Mouse (Mus musculus) MEL (cell line): ENCODE data around the gene Rpl13a. TPM values are rescaled to one million over a fixed set of nuclear protein-coding genes. Genes with fewer than 3 reads are reported as not detected.

Experiments
- DNase-seq: peaks from one replicate; pipeline ENCODE4 v3.0.0; 2011; ENCODE audit warnings: low read depth, low spot score
- H3K27ac ChIP-seq: 2 replicates; pipeline ENCODE4 v1.5.1; 2012; ENCODE audit warnings: low read depth, mild to moderate bottlenecking, control low read depth, low read length, moderate library complexity; ENCODE audit not compliant: control insufficient read depth
- H3K27me3 ChIP-seq, 2 experiments: fragments of 150-350 bp in 1 of 2; sonication (generic) in 1 of 2; 2 replicates each; pipeline ENCODE4 v1.6.1; 2012; ENCODE audit warnings: low read length in 2 of 2, mild to moderate bottlenecking in 2 of 2, improper control_type of control experiment in 1 of 2, moderate library complexity in 1 of 2; ENCODE audit not compliant: insufficient read depth in 2 of 2, control insufficient read depth in 1 of 2
- H3K36me3 ChIP-seq, 2 experiments: 2 replicates each; pipeline ENCODE4 v1.6.1; 2012 to 2014; ENCODE audit warnings: low read length in 2 of 2, improper control_type of control experiment in 1 of 2, inconsistent platforms in 1 of 2, mild to moderate bottlenecking in 1 of 2; ENCODE audit not compliant: insufficient read depth in 2 of 2, control insufficient read depth in 1 of 2
- H3K4me1 ChIP-seq, 2 experiments: fragments of 150-350 bp in 1 of 2; sonication (generic) in 1 of 2; 2 replicates each; pipeline ENCODE4 v1.6.1; 2012; ENCODE audit warnings: low read length in 2 of 2, improper control_type of control experiment in 1 of 2, mild to moderate bottlenecking in 1 of 2; ENCODE audit not compliant: insufficient read depth in 2 of 2, control insufficient read depth in 1 of 2
- H3K4me3 ChIP-seq, 2 experiments: fragments of 150-350 bp in 1 of 2; sonication (generic) in 1 of 2; 2 replicates each; pipeline ENCODE4 v1.5.1; 2012; ENCODE audit warnings: low read depth in 2 of 2, low read length in 2 of 2, mild to moderate bottlenecking in 2 of 2, moderate library complexity in 2 of 2, control low read depth in 1 of 2, improper control_type of control experiment in 1 of 2; ENCODE audit not compliant: control insufficient read depth in 1 of 2, insufficient read depth in 1 of 2
- H3K79me2 ChIP-seq: 2 replicates; pipeline ENCODE4 v1.6.1; 2012; ENCODE audit warnings: mild to moderate bottlenecking, low read length, moderate library complexity; ENCODE audit not compliant: control insufficient read depth, poor library complexity, insufficient read depth
- H3K9ac ChIP-seq: 2 replicates; pipeline ENCODE4 v1.6.1; 2012; ENCODE audit warnings: low read depth, mild to moderate bottlenecking, control low read depth, low read length, moderate library complexity; ENCODE audit not compliant: control insufficient read depth, poor library complexity, severe bottlenecking
- H3K9me3 ChIP-seq: fragments of 150-350 bp; sonication (generic); replicated peaks from 2 replicates; pipeline ENCODE4 v1.6.1; 2012; ENCODE audit warnings: mild to moderate bottlenecking, low read length, improper control_type of control experiment, moderate library complexity; ENCODE audit not compliant: insufficient read depth
- BHLHE40 ChIP-seq: IDR thresholded peaks from 2 replicates; pipeline ENCODE4 v1.6.1; 2012; ENCODE audit warnings: low read depth, mild to moderate bottlenecking, inconsistent platforms, low read length, improper control_type of control experiment, borderline replicate concordance
- CHD1 ChIP-seq: IDR thresholded peaks from 2 replicates; pipeline ENCODE4 v1.6.1; 2012; ENCODE audit warnings: low read depth, mild to moderate bottlenecking, inconsistent platforms, low read length, improper control_type of control experiment
- E2F4 ChIP-seq: IDR thresholded peaks from 2 replicates; pipeline ENCODE4 v1.6.1; 2011; ENCODE audit warnings: low read depth, low read length, improper control_type of control experiment, borderline replicate concordance
- ETS1 ChIP-seq: IDR thresholded peaks from 2 replicates; pipeline ENCODE4 v1.6.1; 2012; ENCODE audit warnings: low read depth, mild to moderate bottlenecking, inconsistent platforms, low read length, improper control_type of control experiment, moderate library complexity
- HCFC1 ChIP-seq: IDR thresholded peaks from 2 replicates; pipeline ENCODE4 v1.6.1; 2012; ENCODE audit warnings: low read depth, mild to moderate bottlenecking, inconsistent platforms, low read length, improper control_type of control experiment, moderate library complexity
- KAT2A ChIP-seq: conservative IDR thresholded peaks from 2 replicates; pipeline ENCODE4 v1.6.1; 2012; ENCODE audit warnings: low read depth, low read length, improper control_type of control experiment, inconsistent platforms
- MAFK ChIP-seq: IDR thresholded peaks from 2 replicates; pipeline ENCODE4 v1.6.1; 2011; ENCODE audit warnings: low read depth, mild to moderate bottlenecking, low read length, improper control_type of control experiment, borderline replicate concordance
- MAX ChIP-seq: IDR thresholded peaks from 2 replicates; pipeline ENCODE4 v1.6.1; 2011; ENCODE audit warnings: low read length, improper control_type of control experiment
- MEF2A ChIP-seq: IDR thresholded peaks from 2 replicates; pipeline ENCODE4 v1.6.1; 2014; ENCODE audit warnings: low read depth, mild to moderate bottlenecking, inconsistent platforms, low read length, improper control_type of control experiment; ENCODE audit not compliant: poor library complexity, insufficient replicate concordance, severe bottlenecking; ENCODE audit errors: extremely low read depth
- MYB ChIP-seq: IDR thresholded peaks from 2 replicates; pipeline ENCODE4 v1.6.1; 2011; ENCODE audit warnings: mild to moderate bottlenecking, low read depth, low read length, improper control_type of control experiment
- NELFE ChIP-seq: IDR thresholded peaks from 2 replicates; pipeline ENCODE4 v1.6.1; 2011; ENCODE audit warnings: low read depth, low read length, improper control_type of control experiment
- NRF1 ChIP-seq: IDR thresholded peaks from 2 replicates; pipeline ENCODE4 v1.6.1; 2014; ENCODE audit warnings: low read depth, mild to moderate bottlenecking, inconsistent platforms, low read length, improper control_type of control experiment, moderate library complexity; ENCODE audit not compliant: poor library complexity, insufficient read depth, severe bottlenecking
- POLR2AphosphoS2 ChIP-seq: IDR thresholded peaks from 2 replicates; pipeline ENCODE4 v1.6.1; 2011; ENCODE audit warnings: low read length, improper control_type of control experiment
- RAD21 ChIP-seq: IDR thresholded peaks from 2 replicates; pipeline ENCODE4 v1.6.1; 2011; ENCODE audit warnings: mild to moderate bottlenecking, low read depth, low read length, improper control_type of control experiment
- RCOR1 ChIP-seq: IDR thresholded peaks from 2 replicates; pipeline ENCODE4 v1.6.1; 2012; ENCODE audit warnings: low read depth, mild to moderate bottlenecking, inconsistent platforms, low read length, improper control_type of control experiment
- SIN3A ChIP-seq: IDR thresholded peaks from 2 replicates; pipeline ENCODE4 v1.6.1; 2012; ENCODE audit warnings: low read length, improper control_type of control experiment, inconsistent platforms
- SMC3 ChIP-seq: IDR thresholded peaks from 2 replicates; pipeline ENCODE4 v1.6.1; 2011; ENCODE audit warnings: low read depth, low read length, improper control_type of control experiment
- TBP ChIP-seq: IDR thresholded peaks from 2 replicates; pipeline ENCODE4 v1.8.0; 2011; ENCODE audit warnings: low read depth, low read length, improper control_type of control experiment
- USF1 ChIP-seq: IDR thresholded peaks from 2 replicates; pipeline ENCODE4 v1.6.1; 2014; ENCODE audit warnings: low read depth, mild to moderate bottlenecking, inconsistent platforms, low read length, improper control_type of control experiment, moderate library complexity
- ZKSCAN1 ChIP-seq: IDR thresholded peaks from 2 replicates; pipeline ENCODE4 v1.6.1; 2012; ENCODE audit warnings: low read depth, mild to moderate bottlenecking, inconsistent platforms, low read length, improper control_type of control experiment, moderate library complexity
- ZMIZ1 ChIP-seq: IDR thresholded peaks from 2 replicates; pipeline ENCODE4 v1.6.1; 2012; ENCODE audit warnings: low read depth, mild to moderate bottlenecking, inconsistent platforms, low read length, improper control_type of control experiment, moderate library complexity
- polyA plus RNA-seq, 2 experiments: library from polyadenylated mRNA; stranded (reverse) in 1 of 2; unstranded in 1 of 2; fragments of >175 nt in 1 of 2; fragments of >200 nt in 1 of 2; gene quantifications; 2 replicates each; pipeline versions ENCODE4 v1.2.1 to v1.2.4; 2012; ENCODE audit warnings: low replicate concordance in 2 of 2, low read depth in 1 of 2; ENCODE audit not compliant: insufficient read length in 2 of 2, insufficient read depth in 1 of 2, missing spikeins in 1 of 2
- total RNA-seq: library from RNA; depleted of rRNA; stranded (reverse); fragments of 300-350 nt; gene quantifications from 2 replicates; pipeline ENCODE4 v1.2.3, GENCODE M21; 2012

The Rpl13a gene
- total and polyA plus RNA-seq, 3 experiments, result 2,091 to 3,727 (median 3,160) TPM

DNA sequence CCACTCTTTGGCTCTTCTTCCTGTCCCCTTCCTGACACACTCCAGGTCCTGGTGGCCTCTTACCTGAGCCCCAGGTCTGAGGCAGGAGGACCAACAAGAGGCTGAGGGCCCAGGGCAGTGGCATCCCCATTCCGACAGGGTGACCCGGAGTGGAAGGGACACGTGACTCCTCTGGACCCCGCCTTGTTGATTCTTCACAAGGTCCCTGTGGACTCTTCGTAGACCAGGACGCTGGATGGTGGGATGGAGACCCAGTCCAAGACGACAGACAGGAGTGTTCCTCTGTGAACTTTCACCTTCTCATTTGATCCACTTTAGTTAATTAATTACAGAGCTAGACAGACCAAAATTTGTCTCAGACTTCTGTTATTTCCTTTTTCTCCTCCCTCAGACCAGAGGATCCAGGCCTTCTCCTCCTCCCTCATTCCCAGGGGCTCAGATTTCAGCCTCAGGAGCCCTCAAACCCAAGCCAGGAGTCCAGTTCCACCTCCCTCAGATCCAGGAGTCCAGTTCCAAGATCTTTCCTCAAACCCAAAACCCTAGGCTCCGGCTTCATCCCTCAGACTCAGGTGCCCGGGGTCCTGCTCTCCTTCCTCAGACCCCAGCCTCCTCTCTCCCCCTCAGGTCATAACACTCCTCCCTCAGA lies 25.5 kb downstream of the Rpl13a start:
- H3K36me3 ChIP-seq, result no peaks in the 10 kb centered on the region
- no peak overlapping the region for H3K27ac ChIP-seq
- H3K79me2 ChIP-seq, result no peaks in the 10 kb centered on the region
- H3K4me1 ChIP-seq, result peaks cover 2 to 11% of the 10 kb centered on the region in 2 experiments; a peak in 3 of 4 replicates
- no peaks in the 10 kb centered on the region for H3K27me3 ChIP-seq
- H3K9me3 ChIP-seq, result no peaks in the 10 kb centered on the region
- TF ChIP-seq USF1, result 0 out of 2 replicates have a peak, but pooled peaks have one; percentile 21
- TF ChIP-seq MYB, result no peak
- no peak overlapping the region for H3K9ac ChIP-seq
- no peak overlapping the region for H3K4me3 ChIP-seq
- no peak for DNase-seq

DNA sequence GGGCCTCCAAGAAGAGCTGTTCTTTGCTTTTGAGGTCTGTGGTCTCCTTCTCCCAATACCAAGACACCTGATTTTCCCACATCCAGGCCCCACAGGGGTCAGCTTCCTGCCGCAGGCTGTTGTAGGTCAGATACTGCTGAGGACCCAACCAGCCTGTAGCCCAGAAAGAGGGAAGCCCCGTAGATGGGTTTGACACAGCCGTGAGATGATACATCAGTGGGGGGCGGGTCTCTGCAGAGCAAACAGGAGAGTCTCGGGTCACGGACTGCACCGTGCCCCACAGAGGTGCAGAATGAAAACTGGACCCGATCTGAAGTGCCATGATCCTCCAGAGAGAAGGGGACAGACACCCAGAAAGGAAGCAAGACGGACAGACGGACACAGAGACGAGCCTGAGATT lies 26.1 kb downstream of the Rpl13a start:
- Histone ChIP-seq H3K9me3 (no peaks in the 10 kb centered on the region), H3K4me3 (no peak overlapping the region), H3K9ac (no peak overlapping the region), H3K79me2 (no peaks in the 10 kb centered on the region), H3K27ac (no peak overlapping the region)
- TF ChIP-seq TBP, result no peak
- no peak for TF ChIP-seq KAT2A
- TF ChIP-seq HCFC1, result no peak
- TF ChIP-seq SIN3A, result no peak
- TF ChIP-seq RCOR1, result no peak
- no peak for TF ChIP-seq ZMIZ1
- no peak for TF ChIP-seq NELFE
- TF ChIP-seq E2F4, result no peak
- no peak for TF ChIP-seq SMC3
- no peak for TF ChIP-seq CHD1
- no peak for TF ChIP-seq ZKSCAN1
- no peak for TF ChIP-seq RAD21
- no peak for TF ChIP-seq POLR2AphosphoS2
- TF ChIP-seq ETS1, result no peak
- TF ChIP-seq MAFK, result no peak
- no peak for TF ChIP-seq USF1
- no peak for TF ChIP-seq MAX
- TF ChIP-seq MEF2A, result no peak
- TF ChIP-seq BHLHE40, result no peak
- TF ChIP-seq NRF1, result no peak
- TF ChIP-seq, all 39 proteins: peak for 0
- DNase-seq, result no peak
- no peaks in the 10 kb centered on the region for H3K27me3 ChIP-seq
- no peaks in the 10 kb centered on the region for H3K36me3 ChIP-seq
- H3K4me1 ChIP-seq, result peaks cover 3 to 11% of the 10 kb centered on the region in 2 experiments; a peak in 3 of 4 replicates
